Mouse (Mus musculus) lung, postnatal 0 days (tissue): ENCODE measurements around the gene Grin2a. TPM values are rescaled to one million over a fixed set of nuclear protein-coding genes. Genes with fewer than 3 reads are reported as not detected.
"Not testable (repeated sequence)": the region's sequence is repeated elsewhere in the genome, so short reads cannot be mapped to it uniquely, and the experiment has no call there.

Source experiments
- ATAC-seq: fragments of 200-750 bp; cut with Nextera tagmentation; 2 replicates; pipeline ENCODE4 v1.8.0; 2017; ENCODE audit warnings: moderate library complexity
- DNase-seq: peaks from one replicate; pipeline ENCODE4 v3.0.0-alpha.2; 2016; ENCODE audit warnings: low spot score
- H3K27ac ChIP-seq: fragments of 300-500 bp; sonication (generic); 2 replicates; pipeline ENCODE4 v1.5.1; 2014; ENCODE audit warnings: antibody characterized with exemption, mild to moderate bottlenecking, low read length, mixed read lengths
- H3K27me3 ChIP-seq: fragments of 300-500 bp; sonication (generic); replicated peaks from 2 replicates; pipeline ENCODE4 v1.6.1; 2014; ENCODE audit warnings: low read length, mixed read lengths; ENCODE audit not compliant: insufficient read depth
- H3K36me3 ChIP-seq: fragments of 300-500 bp; sonication (generic); 2 replicates; pipeline ENCODE4 v1.6.1; 2014; ENCODE audit warnings: low read length, mixed read lengths; ENCODE audit not compliant: insufficient read depth
- H3K4me1 ChIP-seq: fragments of 300-500 bp; sonication (generic); 2 replicates; pipeline ENCODE4 v1.6.1; 2014; ENCODE audit warnings: antibody characterized with exemption, low read depth, low read length, mixed read lengths; ENCODE audit not compliant: insufficient read depth
- H3K4me2 ChIP-seq: fragments of 300-500 bp; sonication (generic); replicated peaks from 2 replicates; pipeline ENCODE4 v1.6.1; 2014; ENCODE audit warnings: low read depth, mild to moderate bottlenecking, low read length, moderate library complexity, mixed read lengths
- H3K4me3 ChIP-seq: fragments of 300-500 bp; sonication (generic); 2 replicates; pipeline ENCODE4 v1.5.1; 2014; ENCODE audit warnings: low read depth, low read length
- H3K9ac ChIP-seq: fragments of 300-500 bp; sonication (generic); replicated peaks from 2 replicates; pipeline ENCODE4 v1.6.1; 2014; ENCODE audit warnings: low read depth, mild to moderate bottlenecking
- H3K9me3 ChIP-seq: fragments of 300-500 bp; sonication (generic); 2 replicates; pipeline ENCODE4 v1.6.1; 2016; ENCODE audit warnings: low read length, mixed read lengths
- CTCF ChIP-seq: IDR thresholded peaks from 2 replicates; pipeline ENCODE4 v1.5.1; 2016; ENCODE audit warnings: antibody characterized with exemption, mild to moderate bottlenecking
- EP300 ChIP-seq: IDR thresholded peaks from 2 replicates; pipeline ENCODE4 v1.6.1; 2016; ENCODE audit warnings: antibody characterized with exemption, mild to moderate bottlenecking, control low read depth
- WGBS: fragments of 180-500 bp; shearing (Covaris S2); extraction: QIAGEN DNeasy Blood & Tissue Kit; methylation state at CpG from one replicate; pipeline ENCODE4 v1.1.7; 2014; 5-methylcytosine and 5-hydroxymethylcytosine counted together
- polyA plus RNA-seq: library from polyadenylated mRNA; unstranded; fragments of >200 nt; fragmentation: Nextera tagmentation; extraction: Ambion mirVana; gene quantifications from 2 replicates; pipeline ENCODE4 v1.2.1, GENCODE M21; 2015

Grin2a gene
- polyA plus RNA-seq, 1 experiment from 2014 or later = 0.06 TPM

DNA sequence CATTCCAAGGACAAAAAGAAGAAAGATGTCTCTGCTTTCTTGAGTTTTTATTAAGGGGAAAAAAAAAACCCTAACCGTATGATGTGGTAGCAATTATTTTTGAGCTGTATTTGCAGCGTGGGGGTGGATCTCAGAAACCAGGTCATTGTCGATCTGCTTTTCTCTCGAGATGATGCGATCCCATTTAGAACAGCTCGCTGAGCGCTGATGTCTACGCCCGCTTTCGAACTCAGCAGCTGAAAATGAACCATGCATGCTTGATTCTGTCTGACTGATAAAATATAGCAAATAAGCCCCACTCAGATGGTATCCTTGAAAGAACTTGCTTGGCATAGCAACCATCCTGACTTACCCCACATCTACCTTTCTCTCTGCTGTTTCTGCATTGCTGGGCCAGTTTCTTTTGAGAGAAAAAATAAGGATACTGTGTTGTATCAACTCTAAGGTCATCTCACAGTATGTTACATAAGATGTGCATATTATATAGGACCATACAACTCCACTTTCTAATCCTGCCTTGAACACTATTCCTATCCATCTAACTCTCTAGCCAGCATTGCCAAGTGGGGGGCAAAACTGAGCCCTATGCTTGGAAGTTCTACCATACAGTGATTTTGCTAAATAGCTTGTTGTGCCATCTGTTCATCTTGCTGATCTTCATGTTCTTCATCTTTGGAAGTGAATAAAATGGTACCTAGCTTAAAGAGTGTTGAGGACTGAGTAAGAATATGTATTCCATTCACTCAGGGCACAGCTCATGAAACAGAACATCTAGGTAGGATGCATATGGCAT is 369.5 kb downstream of the Grin2a start:
- DNase-seq (no peak), ATAC-seq (no peak)
- no peak for TF ChIP-seq EP300
- no peak for TF ChIP-seq CTCF
- Histone ChIP-seq H3K9ac (no peak overlapping the region), H3K36me3 (no peaks in the 10 kb centered on the region), H3K4me3 (no peak overlapping the region), H3K9me3 (no peaks in the 10 kb centered on the region), H3K27ac (no peak overlapping the region), H3K27me3 (no peaks in the 10 kb centered on the region), H3K4me2 (no peak overlapping the region), H3K4me1 (no peaks in the 10 kb centered on the region)
- 89% methylated on average over 10 of the region's 10 CpGs for WGBS

DNA sequence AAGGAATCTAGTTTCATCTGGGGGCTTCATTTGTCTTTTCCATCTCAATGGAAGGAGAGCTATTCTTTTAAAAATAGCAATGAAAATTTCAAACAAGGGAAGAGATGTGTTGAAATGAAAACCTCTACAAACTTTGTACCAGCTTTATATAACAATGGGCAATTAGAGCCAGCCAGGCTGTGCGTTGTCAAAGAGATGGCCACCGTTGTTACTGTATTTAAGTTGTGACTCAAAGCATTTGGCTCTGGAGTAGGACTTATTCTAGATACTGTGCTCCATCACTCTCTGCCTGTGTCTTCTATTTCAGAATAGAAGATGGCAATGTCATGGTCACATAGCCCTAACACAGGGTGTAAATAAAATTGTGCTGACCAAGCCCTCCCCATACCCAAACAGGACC is 371.0 kb downstream of the Grin2a start:
- H3K4me2 ChIP-seq = no peak overlapping the region
- no peak for DNase-seq
- H3K27me3 ChIP-seq = no peaks in the 10 kb centered on the region
- TF ChIP-seq EP300 (no peak), CTCF (no peak)
- H3K9me3 ChIP-seq = no peaks in the 10 kb centered on the region
- H3K4me1 ChIP-seq = no peaks in the 10 kb centered on the region
- no peak for ATAC-seq
- no peak overlapping the region for H3K27ac ChIP-seq
- H3K36me3 ChIP-seq = no peaks in the 10 kb centered on the region
- H3K4me3 ChIP-seq = no peak overlapping the region
- 91% methylated on average over 2 of the region's 2 CpGs for WGBS
- no peak overlapping the region for H3K9ac ChIP-seq

DNA sequence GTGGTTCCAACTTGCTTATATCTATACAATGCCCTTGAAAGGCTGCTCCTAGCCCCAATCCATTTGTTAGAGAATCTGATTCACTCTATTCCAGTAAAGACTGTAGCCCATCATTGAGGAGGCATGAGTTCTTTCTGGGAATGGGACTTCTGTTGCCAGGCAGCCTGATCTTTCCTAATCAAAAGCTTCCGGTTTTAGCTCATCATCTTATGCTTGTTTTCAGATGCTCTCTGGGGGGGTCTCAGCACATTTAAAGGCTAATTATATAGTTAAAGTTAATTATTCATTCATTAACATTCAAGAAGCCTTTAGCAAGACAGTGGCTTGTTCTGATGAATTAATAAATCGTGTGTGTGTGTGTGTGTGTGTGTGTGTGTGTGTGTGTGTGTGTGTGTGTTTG is 377.2 kb downstream of the Grin2a start:
- H3K4me1 ChIP-seq = no peaks in the 10 kb centered on the region
- H3K4me3 ChIP-seq = no peak overlapping the region
- H3K36me3 ChIP-seq = no peaks in the 10 kb centered on the region
- no peak for ATAC-seq
- 74% methylated on average over 2 of the region's 2 CpGs for WGBS
- TF ChIP-seq EP300 (no peak), CTCF (no peak)
- no peak overlapping the region for H3K27ac ChIP-seq
- H3K9ac ChIP-seq = no peak overlapping the region
- no peak overlapping the region for H3K4me2 ChIP-seq
- H3K27me3 ChIP-seq = no peaks in the 10 kb centered on the region
- no peaks in the 10 kb centered on the region for H3K9me3 ChIP-seq
- no peak for DNase-seq

DNA sequence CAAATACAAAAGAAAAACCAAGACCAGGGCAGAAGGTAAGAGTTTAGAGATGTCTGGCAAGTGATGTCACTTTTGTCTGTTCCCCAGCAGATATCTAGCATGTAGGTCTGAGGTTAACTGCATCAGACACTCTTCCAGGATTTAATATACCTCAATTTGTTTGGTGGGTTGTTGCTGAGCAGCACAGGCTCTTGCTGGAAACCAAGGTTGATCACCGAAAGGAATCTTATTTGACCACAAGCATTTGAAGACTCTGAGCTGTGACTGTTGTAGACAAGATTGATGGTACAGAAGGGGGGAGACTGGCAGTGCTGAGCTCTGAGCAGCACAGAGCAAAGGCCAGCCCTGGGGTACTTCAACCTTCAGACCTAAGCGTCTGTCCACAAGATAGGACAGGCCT is 378.1 kb downstream of the Grin2a start:
- 66% methylated on average over 2 of the region's 2 CpGs for WGBS
- DNase-seq (no peak), ATAC-seq (no peak)
- TF ChIP-seq EP300 (no peak), CTCF (no peak)
- Histone ChIP-seq H3K4me1 (no peaks in the 10 kb centered on the region), H3K9ac (no peak overlapping the region), H3K9me3 (no peaks in the 10 kb centered on the region), H3K27me3 (no peaks in the 10 kb centered on the region), H3K36me3 (no peaks in the 10 kb centered on the region), H3K4me3 (no peak overlapping the region), H3K27ac (no peak overlapping the region), H3K4me2 (no peak overlapping the region)

DNA sequence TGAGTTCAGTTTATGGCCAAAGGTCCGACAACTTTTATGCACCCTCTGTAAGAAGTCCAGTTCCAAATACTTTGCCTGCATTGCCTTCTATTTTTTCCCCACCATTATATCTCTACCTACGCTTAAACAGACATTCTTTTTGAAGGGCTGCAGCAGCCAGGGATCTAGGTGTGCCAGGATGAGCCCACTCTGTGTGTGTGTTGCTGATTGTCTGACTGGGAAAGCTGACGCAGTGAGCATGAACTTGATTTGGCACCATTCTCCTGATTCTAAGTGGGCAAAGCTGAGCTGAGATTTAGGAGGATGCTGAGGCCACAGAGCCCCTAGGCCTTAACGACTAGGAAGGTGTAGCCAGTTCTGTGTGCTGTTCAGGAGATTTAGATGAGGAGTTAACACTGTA is 378.6 kb downstream of the Grin2a start:
- ATAC-seq (no peak), DNase-seq (no peak)
- no peak overlapping the region for H3K4me2 ChIP-seq
- no peaks in the 10 kb centered on the region for H3K27me3 ChIP-seq
- no peaks in the 10 kb centered on the region for H3K4me1 ChIP-seq
- no peak overlapping the region for H3K9ac ChIP-seq
- H3K36me3 ChIP-seq = no peaks in the 10 kb centered on the region
- no peaks in the 10 kb centered on the region for H3K9me3 ChIP-seq
- 72% methylated on average over 4 of the region's 4 CpGs for WGBS
- TF ChIP-seq CTCF = no peak
- no peak for TF ChIP-seq EP300
- H3K27ac ChIP-seq = no peak overlapping the region
- no peak overlapping the region for H3K4me3 ChIP-seq

DNA sequence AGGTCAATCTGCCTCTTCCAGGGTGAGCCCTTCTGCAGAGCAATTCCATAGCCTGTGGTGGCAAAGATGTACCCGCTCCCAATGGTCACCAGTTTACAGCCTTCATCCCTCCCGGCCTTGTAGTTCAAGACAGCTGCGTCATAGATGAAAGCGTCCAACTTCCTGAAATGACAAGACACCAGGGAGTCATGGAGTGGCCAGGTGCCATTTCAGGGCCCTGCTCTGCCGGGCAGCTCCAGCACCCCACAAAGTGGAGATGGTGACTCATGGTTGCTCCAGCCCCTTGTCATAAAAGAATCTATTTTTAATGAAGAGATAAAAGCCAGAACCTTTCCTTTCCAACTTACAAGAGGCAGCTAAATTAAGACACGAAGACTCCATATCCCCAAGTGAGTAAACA is 382.8 kb downstream of the Grin2a start:
- ATAC-seq, H3K4me3 ChIP-seq, H3K9me3 ChIP-seq, H3K4me1 ChIP-seq, H3K36me3 ChIP-seq, H3K4me2 ChIP-seq, DNase-seq, H3K27ac ChIP-seq, H3K9ac ChIP-seq, H3K27me3 ChIP-seq: not testable (repeated sequence)
- WGBS = 73% methylated on average over 5 of the region's 6 CpGs

DNA sequence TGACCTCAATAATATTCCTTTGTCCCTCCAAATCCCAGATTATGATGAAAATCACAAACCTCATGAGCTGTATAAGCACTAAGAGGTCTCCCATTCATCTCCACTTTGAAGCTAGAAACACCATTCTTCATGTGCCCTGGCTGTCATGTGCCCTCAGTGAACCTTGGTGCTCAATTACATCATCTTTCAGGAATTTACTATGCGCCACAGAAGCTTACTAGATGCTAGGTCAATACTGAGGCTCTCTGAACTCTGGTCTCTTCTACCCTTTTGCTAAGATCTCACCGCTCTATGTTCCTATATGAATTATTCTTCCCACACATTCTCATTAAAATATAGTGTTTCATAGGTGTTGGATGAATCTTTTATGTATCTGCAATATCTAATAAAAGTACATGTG is 387.9 kb downstream of the Grin2a start:
- no peak for TF ChIP-seq CTCF
- TF ChIP-seq EP300 = no peak
- 57% methylated on average over 2 of the region's 2 CpGs for WGBS
- DNase-seq (no peak), ATAC-seq (no peak)
- no peak overlapping the region for H3K4me3 ChIP-seq
- no peaks in the 10 kb centered on the region for H3K36me3 ChIP-seq
- no peaks in the 10 kb centered on the region for H3K27me3 ChIP-seq
- no peak overlapping the region for H3K27ac ChIP-seq
- no peaks in the 10 kb centered on the region for H3K4me1 ChIP-seq
- no peak overlapping the region for H3K9ac ChIP-seq
- no peaks in the 10 kb centered on the region for H3K9me3 ChIP-seq
- H3K4me2 ChIP-seq = no peak overlapping the region
